Mouse (Mus musculus) stomach, postnatal 0 days (tissue): ENCODE results near the gene Eed. TPM values are rescaled to one million over a fixed set of nuclear protein-coding genes. Genes with fewer than 3 reads are reported as not detected.

Experiments used
- ATAC-seq: fragments of 200-750 bp; cut with Nextera tagmentation; 2 replicates; pipeline ENCODE4 v1.8.0; 2017; ENCODE audit not compliant: low FRiP score, low TSS enrichment
- DNase-seq: peaks from one replicate; pipeline ENCODE4 v3.0.0-alpha.2; 2016; ENCODE audit warnings: low spot score
- H3K27ac ChIP-seq: fragments of 300-500 bp; sonication (generic); replicated peaks from 2 replicates; pipeline ENCODE4 v1.5.1; 2014; ENCODE audit warnings: mild to moderate bottlenecking, control low read depth
- H3K27me3 ChIP-seq: fragments of 300-500 bp; sonication (generic); 2 replicates; pipeline ENCODE4 v1.6.1; 2014; ENCODE audit warnings: low read length; ENCODE audit not compliant: control insufficient read depth, insufficient read depth
- H3K36me3 ChIP-seq: fragments of 300-500 bp; sonication (generic); 2 replicates; pipeline ENCODE4 v1.6.1; 2014; ENCODE audit warnings: low read length, mixed read lengths; ENCODE audit not compliant: control insufficient read depth, insufficient read depth
- H3K4me1 ChIP-seq: fragments of 300-500 bp; sonication (generic); replicated peaks from 2 replicates; pipeline ENCODE4 v1.6.1; 2014; ENCODE audit warnings: antibody characterized with exemption; ENCODE audit not compliant: control insufficient read depth, insufficient read depth
- H3K4me2 ChIP-seq: fragments of 300-500 bp; sonication (generic); replicated peaks from 2 replicates; pipeline ENCODE4 v1.6.1; 2014; ENCODE audit warnings: low read depth, mild to moderate bottlenecking, control low read depth, moderate library complexity
- H3K4me3 ChIP-seq: fragments of 300-500 bp; sonication (generic); 2 replicates; pipeline ENCODE4 v1.5.1; 2014; ENCODE audit warnings: low read depth, low read length, control low read depth
- H3K9ac ChIP-seq: fragments of 300-500 bp; sonication (generic); 2 replicates; pipeline ENCODE4 v1.6.1; 2014; ENCODE audit warnings: mild to moderate bottlenecking, low read length, control low read depth, mixed read lengths
- H3K9me3 ChIP-seq: fragments of 300-500 bp; sonication (generic); 2 replicates; pipeline ENCODE4 v1.6.1; 2016; ENCODE audit warnings: low read length; ENCODE audit not compliant: control insufficient read depth
- CTCF ChIP-seq: IDR thresholded peaks from 2 replicates; pipeline ENCODE4 v1.5.1; 2016; ENCODE audit warnings: antibody characterized with exemption, low read depth, mild to moderate bottlenecking, moderate library complexity
- EP300 ChIP-seq: optimal IDR thresholded peaks from 2 replicates; pipeline ENCODE3; 2016; ENCODE audit warnings: antibody characterized with exemption
- WGBS: fragments of 180-500 bp; shearing (Covaris S2); extraction: QIAGEN DNeasy Blood & Tissue Kit; methylation state at CpG from one replicate; pipeline ENCODE4 v1.1.7; 2014; 5-methylcytosine and 5-hydroxymethylcytosine counted together
- polyA plus RNA-seq: library from polyadenylated mRNA; unstranded; fragments of >200 nt; fragmentation: Nextera tagmentation; extraction: Ambion mirVana; gene quantifications from 2 replicates; pipeline ENCODE4 v1.2.1, GENCODE M21; 2015

Gene Eed
- polyA plus RNA-seq, 1 experiment from 2014 or later: 35.7 TPM

- 63% methylated on average over 5 of the region's 5 CpGs for WGBS
- TF ChIP-seq EP300: no peak
Observed at GRCm38 (mm10) chr7:89954261-89954660, 26.5 kb downstream of the Eed start.

GRCm38 (mm10) chr7:89949403-89949802 lies 31.4 kb downstream of the Eed start:
- DNase-seq: no peak
- no peak overlapping the region for H3K4me2 ChIP-seq
- 44% methylated on average over 4 of the region's 4 CpGs for WGBS
- no peak for ATAC-seq
- H3K4me3 ChIP-seq: no peak overlapping the region
- TF ChIP-seq EP300 (no peak), CTCF (no peak)
- no peak overlapping the region for H3K9ac ChIP-seq
- no peaks in the 10 kb centered on the region for H3K36me3 ChIP-seq
- H3K27ac ChIP-seq: no peak overlapping the region
- H3K4me1 ChIP-seq: no peaks in the 10 kb centered on the region
- no peaks in the 10 kb centered on the region for H3K9me3 ChIP-seq
- no peaks in the 10 kb centered on the region for H3K27me3 ChIP-seq

More at GRCm38 (mm10) chr7:89954261-89954660, 26.5 kb downstream of the Eed start:
- no peak overlapping the region for H3K4me3 ChIP-seq
- H3K9me3 ChIP-seq: no peaks in the 10 kb centered on the region
- H3K36me3 ChIP-seq: peaks cover 4% of the 10 kb centered on the region; the same call in 1 of the 2 replicates
- no peaks in the 10 kb centered on the region for H3K27me3 ChIP-seq
- no peaks in the 10 kb centered on the region for H3K4me1 ChIP-seq
- DNase-seq (no peak), ATAC-seq (no peak)
- H3K9ac ChIP-seq: no peak overlapping the region
- no peak overlapping the region for H3K27ac ChIP-seq
- no peak overlapping the region for H3K4me2 ChIP-seq

DNA sequence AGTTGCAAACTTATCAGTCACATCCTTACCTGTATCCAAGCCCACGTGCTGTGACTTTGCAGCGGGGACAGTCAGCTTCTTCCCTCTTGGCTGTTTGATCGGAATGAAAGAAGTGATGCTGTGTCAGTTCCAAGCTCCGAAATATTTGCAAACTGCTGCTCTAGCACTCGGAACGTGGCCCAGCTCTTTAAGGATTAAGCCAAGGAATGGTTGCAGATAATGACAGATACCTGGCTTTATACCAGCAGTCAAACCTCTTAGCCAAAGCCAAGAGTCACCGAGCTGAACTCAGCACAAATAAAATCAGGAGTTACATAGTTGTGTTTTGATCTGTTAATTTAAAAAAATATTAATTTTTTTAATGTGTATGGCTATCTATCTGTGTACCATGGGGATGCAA lies 32.8 kb downstream of the Eed start:
- Histone ChIP-seq H3K27me3 (no peaks in the 10 kb centered on the region), H3K9ac (no peak overlapping the region), H3K36me3 (no peaks in the 10 kb centered on the region), H3K4me2 (no peak overlapping the region), H3K4me1 (no peaks in the 10 kb centered on the region), H3K27ac (no peak overlapping the region), H3K4me3 (no peak overlapping the region), H3K9me3 (no peaks in the 10 kb centered on the region)
- 64% methylated on average over 7 of the region's 7 CpGs for WGBS
- TF ChIP-seq CTCF (no peak), EP300 (no peak)
- DNase-seq (no peak), ATAC-seq (no peak)

DNA sequence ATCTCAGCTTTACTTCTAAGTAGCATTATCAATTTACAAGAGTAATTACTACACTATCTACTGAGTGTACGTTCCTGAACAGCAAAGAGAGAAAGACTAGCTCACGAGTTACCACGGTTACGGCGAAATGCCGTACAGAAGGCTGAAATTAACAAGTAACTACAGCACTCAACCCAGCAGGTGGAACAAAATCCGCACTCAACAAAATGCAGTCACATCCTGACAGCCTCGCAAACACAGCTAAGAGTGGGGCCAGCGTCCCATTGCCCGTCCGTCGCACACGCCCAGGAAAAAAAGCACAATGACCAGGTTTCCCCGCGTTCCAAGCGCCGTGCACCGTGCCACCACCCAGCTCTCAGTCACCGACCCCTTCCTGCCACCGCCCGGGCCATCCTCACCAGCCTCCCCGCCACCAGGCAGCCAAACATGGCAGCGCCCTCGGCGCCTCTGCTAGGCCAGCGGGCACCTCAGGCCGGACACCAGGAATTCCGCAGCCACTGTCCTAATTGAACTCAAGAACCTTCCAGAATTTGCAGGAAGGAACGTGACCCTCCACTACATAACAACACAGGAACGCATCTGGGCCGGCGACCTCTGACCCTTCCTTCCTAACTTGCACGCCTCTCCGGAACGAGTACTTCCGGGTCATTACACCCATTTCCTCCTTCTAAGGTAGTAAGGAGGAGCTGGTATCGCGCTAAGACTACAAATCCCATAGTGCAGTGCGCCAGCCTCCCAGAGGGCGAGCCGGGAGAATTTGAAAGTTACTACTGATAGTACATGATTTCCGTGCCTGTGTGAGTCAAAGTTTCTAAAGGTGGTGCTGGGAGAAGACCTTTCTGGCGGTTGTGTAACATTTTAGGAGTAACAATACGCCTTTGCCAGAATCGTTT lies 40.0 kb downstream of the Eed start, which contains the start of gene Hikeshi:
TSS of gene Hikeshi (minus strand) at position 634 of the 893 bp plus-strand sequence.
- ATAC-seq: peak; percentile 99
- WGBS: under 1% methylated on average over 45 of the region's 45 CpGs
- TF ChIP-seq EP300 (no peak), CTCF (no peak; the same call in 1 of the 2 replicates)

DNA sequence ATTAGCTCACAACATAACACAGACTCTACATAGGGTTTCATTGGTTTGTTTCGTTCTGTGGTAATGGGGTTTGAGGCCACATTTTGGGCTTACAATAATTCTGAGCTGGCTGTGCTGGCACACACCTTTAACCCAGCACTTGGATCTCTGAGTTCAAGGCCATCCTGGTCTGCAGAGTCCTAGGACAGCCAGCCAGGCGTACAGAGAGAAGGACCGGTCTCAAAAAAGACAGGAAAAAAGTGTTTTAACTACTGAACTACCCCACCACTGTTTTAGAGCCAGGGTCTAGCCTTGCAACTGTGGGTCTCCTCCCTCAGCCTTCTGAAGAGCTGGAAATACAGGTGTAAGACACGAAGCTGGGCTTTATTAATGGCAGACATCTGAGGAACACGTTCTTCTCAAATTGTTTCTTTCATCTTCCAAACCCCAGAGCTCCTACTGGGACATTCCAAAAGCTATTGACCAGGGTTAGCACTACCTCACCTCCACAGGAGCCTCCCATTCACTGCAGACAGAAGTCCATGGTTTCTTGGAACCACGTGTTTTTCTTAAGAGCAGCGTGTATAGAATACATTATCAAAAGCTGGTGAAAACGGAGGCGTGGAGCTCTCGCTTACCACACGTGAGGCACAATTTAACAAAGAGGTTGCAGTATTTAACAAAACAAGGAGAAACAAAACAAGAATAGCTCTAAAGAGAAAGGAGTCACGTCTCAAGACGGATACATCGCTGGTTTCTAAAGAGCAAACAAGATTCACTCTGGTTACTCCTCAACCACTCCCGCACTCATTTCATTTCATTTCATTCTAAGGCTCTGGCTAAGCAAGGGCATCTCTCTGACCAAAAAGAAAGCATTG lies 41.1 kb downstream of the Eed start:
- Histone ChIP-seq H3K4me1 (peaks cover 3% of the 10 kb centered on the region; the same call in 1 of the 2 replicates), H3K4me2 (peak overlapping the region; percentile 62), H3K4me3 (peak overlapping the region; percentile 89), H3K36me3 (no peaks in the 10 kb centered on the region), H3K27me3 (no peaks in the 10 kb centered on the region), H3K9ac (peak overlapping the region; percentile 86), H3K9me3 (no peaks in the 10 kb centered on the region), H3K27ac (0 out of 2 replicates have a peak overlapping the region, but pooled peaks have one; percentile 13)
- WGBS: 40% methylated on average over 15 of the region's 15 CpGs
- ATAC-seq: no peak
- no peak for DNase-seq
- TF ChIP-seq EP300 (no peak), CTCF (no peak)

More for the DNA sequence above, 40.0 kb downstream of the Eed start, which contains the start of gene Hikeshi:
- Histone ChIP-seq H3K9me3 (no peaks in the 10 kb centered on the region), H3K4me3 (peak within 1 kb of the TSS; percentile 89), H3K27ac (peak within 1 kb of the TSS; percentile 86), H3K36me3 (no peaks in the 10 kb centered on the region), H3K4me2 (peak within 1 kb of the TSS; percentile 62), H3K9ac (peak within 1 kb of the TSS; percentile 86), H3K4me1 (peaks cover 3% of the 10 kb centered on the region; the same call in 1 of the 2 replicates), H3K27me3 (no peaks in the 10 kb centered on the region)
- DNase-seq: peak; percentile 93
